Mouse (Mus musculus): ENCODE results near the gene Tnfrsf1b.

Tnfrsf1b gene

DNA sequence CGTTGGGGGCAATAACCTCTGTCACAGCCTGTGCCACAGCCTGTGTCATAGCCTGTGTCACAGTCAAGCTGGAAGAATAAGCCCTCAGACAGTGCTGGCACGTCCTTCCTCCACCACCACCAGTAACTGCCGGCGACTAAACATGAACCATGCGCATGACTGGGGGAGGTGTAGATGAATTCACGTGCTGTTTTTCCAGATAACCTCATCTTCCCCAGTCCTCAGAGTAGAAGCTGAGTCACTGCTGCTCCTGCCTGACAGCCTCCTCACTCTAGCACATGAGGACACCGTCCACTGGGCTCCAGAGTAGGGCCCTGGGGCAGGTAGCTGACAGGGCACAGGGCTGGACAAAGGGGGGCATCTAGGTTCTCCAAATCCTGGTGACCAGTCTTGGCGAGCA, 24.6 kb downstream of the Tnfrsf1b start:
- peak; percentile 42 for DNase-seq (ENCODE audit: extremely low read depth, insufficient read length, low spot score)

DNA sequence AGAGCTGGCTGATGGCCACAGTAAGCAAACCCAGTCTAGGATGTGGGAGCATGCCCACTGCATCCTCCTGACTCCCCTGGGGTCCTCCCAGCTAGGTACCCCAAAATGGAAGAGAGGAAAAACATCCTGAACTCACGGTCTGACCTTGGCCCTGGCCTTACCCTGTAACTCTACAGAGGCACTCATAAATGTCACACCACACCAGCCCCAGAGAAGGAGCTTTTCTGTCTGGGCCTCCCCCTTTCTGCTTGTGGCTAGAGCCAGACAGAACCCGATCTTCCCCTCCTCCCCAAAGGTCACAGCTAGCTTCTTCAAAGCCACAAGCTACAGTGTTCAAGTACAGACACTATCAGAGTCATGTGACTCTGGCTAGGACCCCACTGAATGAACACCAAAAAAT, 25.3 kb downstream of the Tnfrsf1b start:
- no peak for DNase-seq (ENCODE audit: extremely low read depth, insufficient read length, low spot score)

DNA sequence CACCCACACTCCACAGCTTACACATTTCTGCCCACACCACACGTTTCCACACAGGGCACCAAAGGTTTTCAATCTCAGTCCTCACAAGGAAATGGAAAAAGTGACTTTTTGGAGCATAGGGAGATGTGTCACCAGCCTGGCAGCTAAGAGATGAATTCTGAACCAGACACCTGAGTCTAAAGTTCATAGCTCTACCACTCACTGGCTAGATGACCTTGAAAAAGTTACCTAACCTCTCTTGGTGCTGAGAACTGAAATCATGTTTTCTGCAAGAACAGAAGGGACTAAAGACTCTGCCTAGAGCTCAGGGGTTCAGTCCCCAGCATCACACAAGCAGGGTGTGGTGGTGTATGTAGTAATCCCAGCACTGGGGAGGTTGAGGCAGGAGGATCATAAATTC, 26.7 kb downstream of the Tnfrsf1b start:
- DNase-seq (ENCODE audit: extremely low read depth, insufficient read length, low spot score) = no peak

DNA sequence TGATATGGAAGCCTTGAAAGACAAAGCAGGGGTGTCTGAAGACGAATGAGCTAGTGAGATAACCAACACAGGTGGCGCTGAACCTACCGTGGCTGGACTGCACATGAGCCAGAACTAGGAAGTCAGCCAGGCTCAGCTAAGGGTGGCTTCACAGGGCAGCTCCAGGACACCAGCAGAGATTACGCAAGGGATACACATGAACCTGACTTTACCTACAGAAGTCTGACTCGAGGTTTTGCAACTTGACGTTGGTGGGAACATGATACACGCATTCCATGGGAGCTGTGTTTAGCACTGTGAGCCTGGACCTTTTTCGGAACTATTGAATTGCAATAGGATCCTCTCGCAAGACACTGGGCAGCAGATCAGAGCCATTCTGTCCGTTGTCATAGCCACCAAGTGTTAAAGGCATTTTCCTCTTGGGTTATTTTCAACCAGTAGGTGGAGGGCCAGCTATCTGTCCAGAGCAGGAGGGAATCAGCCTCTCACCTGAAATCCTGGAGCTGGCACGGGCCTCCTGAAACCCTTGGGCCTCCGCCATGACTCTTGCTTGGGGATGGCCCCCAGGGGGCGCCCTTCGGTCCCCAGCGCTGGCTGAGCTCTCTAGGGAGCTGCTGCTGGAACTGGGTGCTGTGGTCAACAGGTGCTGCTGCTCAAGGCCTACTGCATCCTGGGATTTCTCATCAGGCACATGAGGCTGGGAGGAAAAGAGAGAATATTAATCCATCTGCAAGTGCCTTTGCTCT, 27.3 kb downstream of the Tnfrsf1b start:
- DNase-seq (ENCODE audit: extremely low read depth, insufficient read length, low spot score) = peak; percentile 55

DNA sequence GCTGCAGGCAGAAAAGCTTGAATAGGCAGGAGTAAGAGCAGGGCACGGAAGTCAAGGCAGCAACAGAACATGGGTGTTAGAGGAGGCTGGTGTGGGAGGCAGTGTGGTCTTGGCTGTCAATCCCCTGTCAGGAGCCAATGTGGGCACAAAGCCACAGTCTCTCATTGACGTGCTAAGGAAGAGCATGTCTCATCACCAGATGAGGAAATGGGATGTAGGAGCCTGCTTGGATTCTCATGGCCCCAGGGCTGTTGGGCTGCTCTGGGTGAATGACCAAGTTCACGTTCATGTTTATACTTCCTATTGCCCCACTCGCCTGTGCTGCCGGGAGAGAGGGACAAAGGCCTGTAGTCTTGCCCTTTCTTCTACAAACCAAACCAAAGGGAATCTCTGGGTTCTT, 28.8 kb downstream of the Tnfrsf1b start:
- DNase-seq (ENCODE audit: extremely low read depth, insufficient read length, low spot score) = no peak

DNA sequence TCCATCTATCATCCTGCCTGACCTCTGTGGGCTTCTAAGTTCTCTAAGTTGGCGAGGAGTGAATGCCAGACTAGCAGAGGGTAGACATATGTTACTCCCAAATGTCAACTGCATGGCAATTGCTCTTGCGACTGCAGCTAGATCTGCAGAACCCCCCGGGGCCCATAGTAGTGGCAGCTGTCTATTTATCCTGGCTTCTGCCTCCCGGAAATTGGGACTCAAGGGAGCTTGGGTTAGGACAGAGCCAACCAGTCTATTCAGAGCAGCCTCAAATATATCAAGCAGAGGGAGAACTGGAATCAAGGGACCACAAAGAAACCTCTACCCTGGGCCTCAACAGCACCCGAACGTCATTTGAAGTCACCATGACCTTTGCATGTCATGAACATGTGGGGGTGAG, 29.6 kb downstream of the Tnfrsf1b start:
- no peak for DNase-seq (ENCODE audit: extremely low read depth, insufficient read length, low spot score)

DNA sequence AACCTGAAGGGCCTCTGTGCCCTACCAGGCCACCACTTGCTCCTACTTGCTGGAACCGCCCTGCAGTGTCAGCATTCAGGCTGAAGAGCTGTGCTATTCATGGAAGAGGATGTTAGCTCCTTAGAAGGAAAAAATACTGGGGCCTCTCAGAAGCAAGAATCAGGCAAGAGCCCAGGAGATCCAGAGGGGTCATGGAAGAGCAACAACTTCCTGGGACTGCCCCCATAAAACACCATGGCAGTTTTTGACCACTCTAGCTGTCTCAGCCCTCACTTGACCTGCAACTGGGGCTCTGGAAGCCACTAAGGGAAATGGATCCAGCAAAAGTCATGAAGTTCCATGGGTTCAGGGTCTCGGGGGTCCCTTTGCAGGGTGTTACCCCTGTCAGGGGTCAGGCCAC, 31.3 kb downstream of the Tnfrsf1b start:
- no peak for DNase-seq (ENCODE audit: extremely low read depth, insufficient read length, low spot score)

DNA sequence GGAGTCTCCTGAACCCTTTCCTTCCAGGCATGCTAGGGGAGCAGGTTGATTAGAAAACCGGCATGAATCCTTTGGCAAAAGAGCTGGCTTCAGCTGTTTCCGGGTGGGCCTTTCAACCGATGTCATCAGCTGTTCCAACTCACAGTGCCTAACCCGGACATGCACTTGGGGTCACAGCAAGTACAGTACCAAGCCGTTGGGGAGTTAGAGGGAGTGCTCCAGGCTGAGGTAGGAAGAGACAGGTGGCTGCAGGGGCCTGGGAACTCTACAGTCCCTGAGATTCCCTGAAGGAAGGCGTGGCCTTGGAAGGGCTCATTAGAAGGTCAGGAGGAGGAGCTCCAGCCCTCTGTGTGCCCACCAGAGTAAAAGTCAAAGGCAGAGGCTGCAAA, 31.9 kb downstream of the Tnfrsf1b start:
- no peak for DNase-seq (ENCODE audit: extremely low read depth, insufficient read length, low spot score)

DNA sequence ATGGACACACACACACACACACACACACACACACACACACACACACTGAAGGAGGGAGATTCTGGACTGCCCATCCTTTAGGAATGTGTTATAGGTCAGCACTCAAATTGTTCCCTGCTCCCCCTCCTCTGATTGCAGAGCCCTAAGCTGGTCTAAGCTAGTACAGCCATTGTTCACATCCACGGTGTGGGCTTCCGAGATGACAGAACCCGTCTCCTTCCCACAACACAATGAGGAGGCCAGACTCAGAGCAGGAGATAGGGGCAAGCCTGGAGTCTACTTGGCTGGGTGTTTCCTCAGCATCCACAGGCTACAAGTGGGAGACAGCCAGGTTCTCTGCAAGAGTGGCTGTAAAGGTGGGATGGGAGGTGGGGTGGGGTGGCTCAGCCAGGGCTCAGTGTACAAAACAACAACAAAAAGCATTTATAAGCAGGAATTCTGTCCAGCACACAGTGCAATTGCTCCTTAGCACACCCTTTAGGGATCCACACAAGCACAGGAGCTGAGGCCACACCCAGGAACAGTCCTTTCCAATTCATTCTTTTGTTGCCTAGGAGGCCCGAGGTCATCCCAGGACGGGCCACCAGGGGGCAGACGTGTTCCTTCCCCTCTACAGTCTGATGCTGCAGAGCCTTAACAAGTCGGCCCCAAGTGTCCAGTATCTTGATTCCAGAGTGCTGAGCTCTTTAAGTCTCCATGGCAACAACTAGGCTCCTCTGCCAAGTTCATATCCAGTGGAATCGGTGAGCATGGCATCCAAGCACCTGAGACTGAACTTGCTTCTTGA, 32.5 kb downstream of the Tnfrsf1b start:
- peak; percentile 81 for DNase-seq (ENCODE audit: extremely low read depth, insufficient read length, low spot score)

DNA sequence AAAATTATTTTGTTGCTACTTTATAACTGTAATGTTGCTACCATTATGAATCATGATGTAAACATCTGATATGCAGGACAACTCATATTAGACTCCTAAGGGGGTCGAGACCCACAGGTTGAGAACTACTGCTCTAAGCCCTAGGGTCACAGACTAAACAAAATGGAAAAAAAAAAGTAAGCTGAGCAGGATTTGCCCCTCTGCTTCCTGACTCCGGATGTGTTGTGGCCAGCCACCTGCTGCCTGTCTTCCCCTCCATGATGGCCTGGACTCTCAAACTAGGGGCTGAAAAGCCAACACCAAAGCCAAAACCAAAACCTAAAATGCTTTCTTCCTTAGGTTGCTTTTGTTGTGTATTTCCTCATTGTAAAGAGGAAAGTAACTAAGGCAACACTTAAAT, 35.6 kb downstream of the Tnfrsf1b start:
- DNase-seq (ENCODE audit: extremely low read depth, insufficient read length, low spot score) = no peak

DNA sequence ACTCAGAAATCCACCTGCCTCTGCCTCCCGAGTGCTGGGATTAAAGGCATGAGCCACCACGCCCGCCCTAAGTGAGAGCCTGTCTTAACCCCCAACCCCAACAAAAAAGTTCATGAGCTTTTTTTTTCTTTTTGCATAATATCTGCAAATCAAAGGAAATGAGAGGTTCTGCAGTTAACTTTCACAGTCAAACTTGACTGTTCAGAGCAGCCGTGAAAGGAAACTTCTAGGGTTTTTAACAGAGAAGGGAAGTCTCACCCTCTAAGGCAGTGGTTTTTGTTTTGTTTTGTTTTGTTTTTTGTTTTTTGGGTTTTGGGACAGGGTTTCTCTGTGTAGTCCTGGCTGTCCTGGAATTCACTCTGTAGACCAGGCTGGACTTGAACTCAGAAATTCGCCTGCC, 36.1 kb downstream of the Tnfrsf1b start:
- DNase-seq (ENCODE audit: extremely low read depth, insufficient read length, low spot score) = no peak

DNA sequence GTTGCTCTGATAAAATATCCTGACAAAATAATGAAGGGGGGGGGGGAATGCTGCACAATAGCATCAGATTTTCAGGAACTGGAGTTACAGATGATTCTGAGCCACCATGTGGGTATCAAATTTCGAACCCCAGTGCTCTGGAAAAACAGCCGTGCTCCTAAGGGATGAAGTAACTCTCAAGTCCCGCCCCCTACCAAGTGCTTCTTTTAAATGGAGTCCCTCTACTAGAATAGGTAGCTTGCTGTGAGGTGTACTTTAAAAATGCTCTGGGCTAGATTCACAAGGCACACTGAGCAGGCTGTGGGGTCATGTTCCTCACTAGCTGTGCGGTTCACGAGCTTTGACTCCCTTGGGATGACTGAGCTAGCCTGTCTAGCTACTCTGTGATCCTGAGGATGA, 37.0 kb downstream of the Tnfrsf1b start:
- DNase-seq (ENCODE audit: extremely low read depth, insufficient read length, low spot score) = no peak

DNA sequence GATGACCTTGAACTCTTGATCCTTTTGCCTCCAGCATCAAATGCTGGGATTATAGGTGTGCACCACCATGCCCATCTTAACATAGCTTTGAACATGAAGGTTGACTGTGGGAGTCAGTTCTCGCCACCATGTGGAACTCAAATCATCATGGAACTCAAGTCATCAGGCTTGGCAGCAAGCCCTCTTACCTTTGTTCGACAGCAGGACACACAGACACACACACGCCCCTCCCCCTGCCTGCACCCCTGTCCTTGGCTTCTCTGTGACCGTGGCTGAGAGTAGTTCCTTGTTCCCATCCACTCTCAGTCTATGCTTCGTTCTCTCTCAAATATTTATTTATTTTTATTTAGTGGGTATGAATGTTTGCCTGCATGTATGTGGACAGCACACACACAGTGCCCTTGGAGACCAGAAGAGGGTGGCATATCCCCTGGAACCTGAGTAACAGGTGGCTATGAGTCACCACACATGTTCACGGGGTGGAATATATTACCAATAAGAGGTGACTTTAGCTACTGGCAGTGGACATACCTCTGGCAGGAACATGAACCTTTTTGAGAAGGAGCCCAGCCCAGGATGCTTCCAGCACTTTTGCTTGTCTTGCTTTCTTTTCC, 37.5 kb downstream of the Tnfrsf1b start:
- DNase-seq (ENCODE audit: extremely low read depth, insufficient read length, low spot score) = no peak

DNA sequence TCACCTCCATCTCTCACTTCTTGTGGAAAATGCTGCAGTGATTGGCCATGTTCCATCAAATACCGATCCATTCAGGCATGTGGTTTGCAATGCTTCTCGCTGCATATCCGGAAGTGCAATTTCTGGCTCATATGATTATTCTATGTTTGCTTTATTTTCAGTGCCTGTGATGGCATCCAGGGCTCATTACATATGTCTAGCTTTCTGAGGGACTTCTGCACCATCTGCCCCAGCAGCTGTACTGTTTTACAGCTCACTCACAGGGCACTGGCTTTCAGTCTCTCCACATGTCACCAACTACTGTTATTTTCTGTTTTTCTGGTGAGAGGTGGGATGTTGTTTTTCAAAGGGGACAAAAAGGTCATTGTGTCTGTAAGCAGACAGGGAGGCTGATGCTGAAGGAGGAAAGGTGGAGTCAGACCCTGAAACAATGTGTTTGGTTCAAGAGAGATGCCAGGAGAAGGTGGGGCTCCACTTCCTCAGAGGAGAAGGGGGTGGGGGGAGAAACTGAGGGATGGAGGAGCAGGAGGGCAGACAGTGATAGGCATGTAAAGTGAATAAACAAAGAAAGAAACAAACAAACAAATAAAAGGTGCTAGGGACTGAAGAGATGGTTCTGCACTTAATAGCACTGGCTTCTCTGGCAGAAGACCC, 38.8 kb downstream of the Tnfrsf1b start:
- no peak for DNase-seq (ENCODE audit: extremely low read depth, insufficient read length, low spot score)

DNA sequence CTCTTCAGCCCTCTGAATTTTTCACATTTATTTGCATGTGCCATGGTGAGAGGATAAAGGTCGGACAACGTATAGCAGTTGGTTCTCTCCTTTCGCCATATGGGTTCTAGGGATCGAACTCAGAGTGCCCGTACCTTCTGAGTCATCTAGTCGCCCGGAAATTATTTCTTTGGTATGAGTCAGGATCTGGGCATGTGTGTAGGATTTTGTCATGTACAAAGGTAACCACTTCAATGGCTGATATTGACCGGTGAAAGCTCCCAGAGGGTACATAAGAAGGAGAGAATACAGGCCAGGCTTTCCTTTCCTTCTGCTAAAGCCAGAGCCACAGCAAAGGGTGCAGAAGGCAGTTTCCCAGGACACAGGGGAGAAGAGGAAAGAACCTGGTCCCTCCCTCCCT, 41.9 kb downstream of the Tnfrsf1b start:
- no peak for DNase-seq (ENCODE audit: extremely low read depth, insufficient read length, low spot score)

DNA sequence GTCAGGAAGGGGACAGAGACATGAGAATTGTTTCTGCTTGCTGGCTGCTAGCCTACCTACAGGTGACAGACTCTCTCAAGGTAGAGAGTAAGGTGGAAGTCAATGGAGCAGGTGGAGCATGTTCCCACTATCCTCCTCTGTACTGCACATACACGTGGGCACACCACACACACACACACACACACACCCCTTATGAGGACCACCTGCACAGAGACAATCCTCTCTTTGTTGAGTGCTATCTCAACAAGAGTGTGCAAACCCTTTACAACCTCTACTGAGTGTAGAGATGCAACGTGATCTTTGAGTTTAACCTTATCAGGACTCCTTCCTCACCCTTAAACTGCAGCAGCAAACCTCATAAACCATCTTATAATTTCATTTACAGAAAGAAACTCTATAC, 43.4 kb downstream of the Tnfrsf1b start:
- no peak for DNase-seq (ENCODE audit: extremely low read depth, insufficient read length, low spot score)

DNA sequence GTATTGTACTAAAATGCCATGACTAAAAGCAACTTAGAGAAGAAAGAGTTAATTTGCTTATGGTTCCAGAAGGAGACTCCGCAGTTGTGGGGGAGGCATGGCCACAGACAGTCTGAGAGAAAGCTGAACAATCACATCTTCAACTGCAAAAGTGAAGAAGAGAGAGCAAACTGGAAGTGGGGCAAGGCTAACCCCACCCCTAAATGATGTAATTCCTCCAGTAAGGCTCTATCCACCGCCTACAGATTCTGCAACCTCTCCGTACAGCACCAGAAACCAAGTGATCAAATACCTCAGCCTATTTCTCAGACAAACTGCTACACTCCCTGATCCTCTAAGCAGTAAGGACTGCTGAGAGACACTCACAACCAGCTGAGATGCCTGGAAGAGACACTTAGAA, 45.2 kb downstream of the Tnfrsf1b start:
- no peak for DNase-seq (ENCODE audit: extremely low read depth, insufficient read length, low spot score)

DNA sequence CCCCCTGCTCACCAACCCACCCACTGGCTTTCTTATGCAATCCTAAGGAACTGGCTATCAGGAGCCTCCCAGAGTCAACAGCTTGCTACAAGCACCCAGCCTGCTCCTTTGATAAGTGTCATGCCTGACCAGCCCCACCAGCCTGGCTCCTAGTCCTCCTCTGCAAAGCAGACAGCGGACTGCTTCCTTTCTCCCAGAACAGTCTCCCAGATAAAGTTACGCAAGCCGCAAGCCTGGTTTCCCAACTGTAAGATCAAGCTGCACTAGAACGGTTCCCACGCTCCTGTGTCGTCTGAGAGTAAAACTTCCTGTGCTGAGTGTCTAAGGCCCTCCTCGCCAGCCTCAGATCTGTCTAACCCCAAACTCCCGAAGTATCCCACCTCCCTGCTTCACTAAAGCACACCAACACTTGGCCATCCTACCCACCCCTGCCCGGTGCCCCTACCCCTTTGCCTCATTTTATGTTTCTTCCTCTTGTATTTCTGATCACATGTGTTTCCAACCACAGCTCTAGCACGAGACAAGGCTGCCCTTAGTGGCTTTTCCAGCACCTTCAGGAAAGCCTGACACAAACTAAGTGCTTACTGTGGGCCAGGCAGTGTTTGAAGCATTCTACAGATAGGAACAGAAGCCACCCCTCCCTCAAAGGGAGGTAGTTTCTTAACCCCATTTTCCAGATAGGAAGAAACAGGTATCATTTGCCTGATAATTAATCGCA, 46.5 kb downstream of the Tnfrsf1b start:
- DNase-seq (ENCODE audit: extremely low read depth, insufficient read length, low spot score) = no peak

DNA sequence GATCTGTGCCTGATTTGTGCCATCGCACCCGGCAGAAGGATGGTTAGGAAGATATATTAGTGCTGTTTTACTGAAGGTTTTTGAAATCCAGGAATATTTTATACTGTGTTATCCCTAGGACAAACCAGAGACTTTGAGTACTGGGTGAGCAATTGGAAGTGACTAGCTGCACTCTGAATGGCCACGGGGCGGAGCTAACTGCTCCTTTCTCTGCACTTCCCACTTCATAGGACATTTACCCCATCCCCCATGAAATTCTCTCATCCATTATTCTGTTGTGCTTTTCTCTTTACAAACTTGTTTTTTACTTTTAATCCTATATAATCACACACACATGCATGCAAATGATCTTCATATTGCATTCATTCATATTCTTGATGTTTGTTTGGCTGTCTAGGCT, 50.1 kb downstream of the Tnfrsf1b start:
- no peak for DNase-seq (ENCODE audit: extremely low read depth, insufficient read length, low spot score)

DNA sequence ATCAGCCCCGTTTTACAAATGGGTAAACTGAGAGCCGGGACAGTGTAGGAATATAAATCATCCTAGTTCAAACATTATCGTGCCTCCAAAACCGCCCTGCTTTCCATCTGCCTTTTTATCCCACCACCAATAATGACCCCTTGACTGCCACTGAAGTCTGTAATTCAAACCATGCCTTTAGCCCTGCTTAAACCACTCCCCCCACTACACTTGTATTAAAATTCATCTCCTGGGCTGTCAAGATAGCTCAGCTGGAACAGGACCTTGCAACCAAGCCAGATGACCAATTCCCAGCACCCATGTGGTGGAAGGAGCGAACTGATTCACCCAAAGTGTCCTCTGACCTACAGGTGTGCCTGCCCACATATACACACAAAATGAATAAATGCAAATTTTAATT, 51.5 kb downstream of the Tnfrsf1b start:
- no peak for DNase-seq (ENCODE audit: extremely low read depth, insufficient read length, low spot score)

Data from 3134 (cell line).